Mouse (Mus musculus): Measurements from ENCODE around the gene Sugp2. TPM values are rescaled to one million over a fixed set of nuclear protein-coding genes. Genes with fewer than 3 reads are reported as not detected.

Sugp2 gene
- 14.0 and 17.1 TPM in 2 replicates for polyA plus RNA-seq (2015; fragmentation: Nextera tagmentation; extraction: Ambion mirVana)

GRCm38 (mm10) chr8:70234080-70234780 is at the start of gene Sugp2, which contains the start of gene Armc6:
Gene Sugp2 (plus strand): TSS chr8:70234226.
Gene Armc6 (minus strand): TSS chr8:70234466.
- 0 out of 2 replicates have a peak, but pooled peaks have one; percentile 7 for TF ChIP-seq CTCF (IDR thresholded peaks at IDR 0.05; ENCODE audit: low read depth)
- WGBS = 1% methylated on average over 66 of the region's 67 CpGs
- ATAC-seq (replicated peaks; ENCODE audit: low FRiP score, low read depth) (peak; percentile 94), DNase-seq (ENCODE audit: low spot score) (peak; percentile 98)
- Histone ChIP-seq H3K9ac (ENCODE audit: low read depth, low read length) (peak within 1 kb of the TSS; percentile 85), H3K4me3 (replicated peaks; ENCODE audit: low read depth, low read length) (peak within 1 kb of the TSS; percentile 85), H3K9me3 (replicated peaks; ENCODE audit: low read length) (no peaks in the 10 kb centered on the region), H3K27me3 (ENCODE audit: insufficient read depth, low read length) (no peaks in the 10 kb centered on the region), H3K36me3 (ENCODE audit: insufficient read depth, low read length) (peaks cover 29% of the 10 kb centered on the region), H3K4me1 (replicated peaks; ENCODE audit: insufficient read depth, low read length) (no peaks in the 10 kb centered on the region; the same call in 1 of the 2 replicates), H3K4me2 (ENCODE audit: low read length) (peak within 1 kb of the TSS; percentile 66), H3K27ac (peak within 1 kb of the TSS; percentile 96)

- Histone ChIP-seq H3K4me1 (replicated peaks; ENCODE audit: insufficient read depth, low read length) (no peaks in the 10 kb centered on the region), H3K9me3 (replicated peaks; ENCODE audit: low read length) (no peaks in the 10 kb centered on the region), H3K4me2 (ENCODE audit: low read length) (no peak overlapping the region), H3K4me3 (replicated peaks; ENCODE audit: low read depth, low read length) (no peak overlapping the region), H3K36me3 (ENCODE audit: insufficient read depth, low read length) (no peaks in the 10 kb centered on the region; the same call in 1 of the 2 replicates), H3K27me3 (ENCODE audit: insufficient read depth, low read length) (no peaks in the 10 kb centered on the region), H3K9ac (ENCODE audit: low read depth, low read length) (no peak overlapping the region), H3K27ac (no peak overlapping the region)
- 68% methylated on average over 7 of the region's 7 CpGs for WGBS
- no peak for DNase-seq (ENCODE audit: low spot score)
- no peak for TF ChIP-seq CTCF (IDR thresholded peaks at IDR 0.05; ENCODE audit: low read depth)
- peak; percentile 22; the same call in 1 of the 2 replicates for ATAC-seq (replicated peaks; ENCODE audit: low FRiP score, low read depth)
Measured at GRCm38 (mm10) chr8:70188707-70189106, 45.3 kb upstream of the Sugp2 start.

DNA sequence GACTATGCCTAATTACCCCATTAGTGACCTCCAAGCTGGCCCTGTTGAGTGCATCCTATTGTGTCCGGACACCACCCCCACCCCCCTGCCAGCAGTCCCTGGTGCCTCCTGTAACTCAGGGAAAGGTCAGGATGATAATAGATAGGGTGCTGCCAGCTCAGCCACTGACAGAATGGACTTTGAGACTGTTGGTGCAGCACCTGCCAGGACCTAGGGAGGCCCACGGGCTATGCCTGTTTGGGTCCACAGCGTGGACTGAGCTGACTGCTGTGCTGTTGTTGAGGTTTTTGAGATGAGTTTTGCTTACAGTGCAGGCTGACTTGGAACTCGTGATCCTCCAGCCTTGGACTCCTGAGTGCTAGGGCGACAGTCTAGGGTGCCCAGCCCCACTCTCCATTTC is 40.8 kb upstream of the Sugp2 start:
- WGBS = 71% methylated on average over 5 of the region's 5 CpGs
- Histone ChIP-seq H3K36me3 (ENCODE audit: insufficient read depth, low read length) (no peaks in the 10 kb centered on the region; the same call in 1 of the 2 replicates), H3K27me3 (ENCODE audit: insufficient read depth, low read length) (no peaks in the 10 kb centered on the region), H3K9me3 (replicated peaks; ENCODE audit: low read length) (no peaks in the 10 kb centered on the region), H3K4me3 (replicated peaks; ENCODE audit: low read depth, low read length) (no peak overlapping the region), H3K27ac (no peak overlapping the region), H3K9ac (ENCODE audit: low read depth, low read length) (no peak overlapping the region), H3K4me1 (replicated peaks; ENCODE audit: insufficient read depth, low read length) (no peaks in the 10 kb centered on the region), H3K4me2 (ENCODE audit: low read length) (no peak overlapping the region)
- ATAC-seq (replicated peaks; ENCODE audit: low FRiP score, low read depth) = peak; percentile 71
- no peak for TF ChIP-seq CTCF (IDR thresholded peaks at IDR 0.05; ENCODE audit: low read depth)
- DNase-seq (ENCODE audit: low spot score) = no peak

GRCm38 (mm10) chr8:70194191-70194590 is 39.8 kb upstream of the Sugp2 start:
- DNase-seq (ENCODE audit: low spot score) (no peak), ATAC-seq (replicated peaks; ENCODE audit: low FRiP score, low read depth) (no peak)
- no peak for TF ChIP-seq CTCF (IDR thresholded peaks at IDR 0.05; ENCODE audit: low read depth)
- no peak overlapping the region for H3K4me2 ChIP-seq (ENCODE audit: low read length)
- no peaks in the 10 kb centered on the region for H3K4me1 ChIP-seq (replicated peaks; ENCODE audit: insufficient read depth, low read length)
- H3K36me3 ChIP-seq (ENCODE audit: insufficient read depth, low read length) = no peaks in the 10 kb centered on the region; the same call in 1 of the 2 replicates
- H3K9me3 ChIP-seq (replicated peaks; ENCODE audit: low read length) = no peaks in the 10 kb centered on the region
- no peak overlapping the region for H3K9ac ChIP-seq (ENCODE audit: low read depth, low read length)
- H3K4me3 ChIP-seq (replicated peaks; ENCODE audit: low read depth, low read length) = no peak overlapping the region
- WGBS = 86% methylated on average over 3 of the region's 3 CpGs
- no peak overlapping the region for H3K27ac ChIP-seq
- no peaks in the 10 kb centered on the region for H3K27me3 ChIP-seq (ENCODE audit: insufficient read depth, low read length)

GRCm38 (mm10) chr8:70195762-70196161 is 38.3 kb upstream of the Sugp2 start:
- no peaks in the 10 kb centered on the region for H3K27me3 ChIP-seq (ENCODE audit: insufficient read depth, low read length)
- 88% methylated on average over 2 of the region's 2 CpGs for WGBS
- ATAC-seq (replicated peaks; ENCODE audit: low FRiP score, low read depth) (no peak), DNase-seq (ENCODE audit: low spot score) (no peak)
- H3K9ac ChIP-seq (ENCODE audit: low read depth, low read length) = no peak overlapping the region
- H3K4me3 ChIP-seq (replicated peaks; ENCODE audit: low read depth, low read length) = no peak overlapping the region
- H3K4me2 ChIP-seq (ENCODE audit: low read length) = no peak overlapping the region
- no peak overlapping the region for H3K27ac ChIP-seq
- H3K4me1 ChIP-seq (replicated peaks; ENCODE audit: insufficient read depth, low read length) = no peaks in the 10 kb centered on the region
- no peak; the same call in 1 of the 2 replicates for TF ChIP-seq CTCF (IDR thresholded peaks at IDR 0.05; ENCODE audit: low read depth)
- H3K36me3 ChIP-seq (ENCODE audit: insufficient read depth, low read length) = no peaks in the 10 kb centered on the region
- no peaks in the 10 kb centered on the region for H3K9me3 ChIP-seq (replicated peaks; ENCODE audit: low read length)

DNA sequence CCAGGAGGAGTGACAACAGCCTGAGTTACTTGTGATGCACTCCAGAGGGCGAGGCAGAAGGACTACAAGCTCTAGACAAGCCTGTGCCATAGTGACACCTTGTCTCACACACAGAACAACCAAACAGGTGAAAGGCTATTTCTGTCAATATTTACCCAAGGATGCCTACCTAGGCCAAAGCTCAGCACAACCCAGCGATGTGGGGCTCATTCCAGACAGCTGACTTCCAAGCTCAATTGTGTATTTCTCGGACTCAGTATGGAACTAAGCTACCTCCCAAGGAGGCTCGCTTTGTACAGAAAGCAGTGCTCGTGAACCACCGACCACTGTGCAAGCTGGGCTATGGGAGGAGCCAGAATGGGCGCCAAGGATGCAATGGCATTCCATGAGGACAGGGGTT is 36.4 kb upstream of the Sugp2 start:
- Histone ChIP-seq H3K4me3 (replicated peaks; ENCODE audit: low read depth, low read length) (no peak overlapping the region), H3K9ac (ENCODE audit: low read depth, low read length) (no peak overlapping the region), H3K27ac (no peak overlapping the region), H3K4me2 (ENCODE audit: low read length) (no peak overlapping the region), H3K9me3 (replicated peaks; ENCODE audit: low read length) (no peaks in the 10 kb centered on the region), H3K36me3 (ENCODE audit: insufficient read depth, low read length) (no peaks in the 10 kb centered on the region), H3K4me1 (replicated peaks; ENCODE audit: insufficient read depth, low read length) (no peaks in the 10 kb centered on the region), H3K27me3 (ENCODE audit: insufficient read depth, low read length) (no peaks in the 10 kb centered on the region)
- 63% methylated on average over 7 of the region's 7 CpGs for WGBS
- TF ChIP-seq CTCF (IDR thresholded peaks at IDR 0.05; ENCODE audit: low read depth) = no peak; the same call in 1 of the 2 replicates
- no peak for DNase-seq (ENCODE audit: low spot score)
- ATAC-seq (replicated peaks; ENCODE audit: low FRiP score, low read depth) = no peak; the same call in 1 of the 2 replicates

Data from kidney, postnatal 0 days (tissue).